Mouse (Mus musculus) ovary, adult 18-20 months (tissue): ENCODE data around the gene Tmem8b.

ENCODE experiments used
- DNase-seq: peaks from one replicate; pipeline ENCODE4 v3.0.0; 2022; ENCODE audit warnings: low spot score, mixed read lengths

Gene Tmem8b

DNA sequence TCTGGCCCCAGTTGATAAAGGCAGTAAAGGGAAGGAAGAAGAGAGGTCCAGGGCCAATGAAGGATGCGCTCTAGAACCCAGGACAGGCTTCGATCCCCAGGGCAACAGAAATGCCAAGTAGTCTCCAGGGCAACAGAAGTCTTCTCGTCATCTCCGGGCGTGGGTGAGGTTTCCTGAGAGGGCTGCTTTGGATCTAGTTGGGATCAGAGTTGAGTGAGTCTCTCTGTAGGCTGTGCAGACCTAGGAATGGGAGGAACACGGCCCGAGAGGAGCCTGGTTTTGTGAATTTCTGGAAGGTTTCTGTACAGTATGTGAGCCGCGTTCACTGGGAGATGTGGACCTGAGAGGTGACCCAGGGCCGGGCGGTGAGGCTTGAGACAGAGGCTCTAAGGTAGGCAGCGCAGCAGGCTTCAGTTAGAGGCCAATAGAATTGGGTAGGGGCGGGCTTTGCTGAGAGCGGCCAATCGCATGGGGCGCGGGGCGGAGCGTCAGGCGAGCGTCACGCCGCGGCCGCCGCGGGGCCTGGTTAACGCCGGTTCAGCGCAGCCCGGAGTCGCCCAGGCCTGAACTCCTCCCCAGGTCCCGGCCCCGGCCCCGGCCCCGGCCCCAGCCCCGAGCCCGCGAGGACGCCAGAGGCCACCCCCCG lies at the start of gene Tmem8b, which contains the start of gene Fam221b:
Gene Tmem8b (plus strand): TSS at position 190 of the 646 bp plus-strand sequence.
Gene Fam221b (minus strand): TSS at position 364 of the 646 bp plus-strand sequence.
- DNase-seq: peak; percentile 81

DNA sequence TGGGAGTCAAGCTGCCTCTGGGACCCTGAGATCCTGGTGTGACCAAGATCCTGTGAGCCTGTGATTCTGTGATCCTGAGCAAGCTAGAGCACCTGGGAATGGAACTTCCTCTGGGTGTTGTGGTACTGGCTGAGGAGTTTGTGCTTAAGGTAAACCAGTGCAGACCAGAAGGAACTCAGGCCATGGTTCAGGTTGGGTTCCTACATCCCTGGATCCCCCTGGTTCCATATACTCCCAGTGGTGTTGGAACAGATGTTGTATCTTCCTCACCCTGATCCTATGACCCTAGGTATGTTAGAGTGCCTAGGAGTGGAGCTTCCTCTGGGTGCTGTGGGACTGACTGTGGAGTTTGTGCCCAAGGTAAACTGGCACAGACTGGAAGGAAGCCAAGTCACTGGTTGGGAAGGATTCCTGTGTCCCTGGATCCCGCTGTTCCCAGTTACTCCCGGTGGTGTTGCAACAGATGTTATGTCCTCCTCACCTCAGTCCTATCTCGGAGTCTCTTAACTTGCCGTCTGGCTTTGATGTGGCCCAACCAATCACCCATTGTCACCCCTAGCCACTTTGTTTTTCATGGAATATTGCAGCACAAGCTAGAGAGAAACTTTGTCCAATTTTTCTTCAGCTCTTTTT lies 48.5 kb upstream of the Tmem8b start:
- DNase-seq: no peak

DNA sequence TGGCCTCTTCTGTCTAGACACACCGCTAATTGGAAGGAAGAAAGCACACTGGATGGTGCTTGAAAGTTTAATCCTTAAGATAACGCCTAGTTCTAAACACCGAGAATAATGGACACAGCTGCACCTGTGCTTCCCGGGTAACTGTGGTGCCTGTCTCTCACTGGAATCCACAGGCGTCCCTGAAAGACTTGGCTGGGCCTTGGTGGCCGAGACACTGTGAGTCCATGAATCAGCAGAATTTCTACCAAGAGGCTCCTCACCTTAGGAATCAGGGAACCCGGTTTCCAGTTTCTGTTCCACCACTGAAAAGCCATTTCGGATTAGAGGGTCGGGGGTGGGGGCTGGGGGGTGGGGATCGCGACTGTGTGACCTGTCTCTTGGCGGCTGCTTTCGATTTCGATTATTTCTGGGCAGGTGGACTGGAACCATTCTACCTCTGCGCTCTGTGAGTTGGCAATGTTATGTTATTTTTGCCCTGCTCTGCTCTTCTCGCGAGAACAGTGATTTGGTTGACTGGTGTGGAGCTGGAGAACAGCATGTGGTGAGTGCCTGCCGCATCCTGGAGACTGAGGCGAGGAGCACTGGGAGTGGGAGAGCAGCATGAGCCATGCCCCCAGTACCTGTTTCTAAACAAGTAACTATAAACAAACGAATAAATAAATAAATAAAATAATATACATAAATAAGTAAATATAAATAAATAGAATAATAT lies 39.5 kb upstream of the Tmem8b start:
- DNase-seq: no peak

DNA sequence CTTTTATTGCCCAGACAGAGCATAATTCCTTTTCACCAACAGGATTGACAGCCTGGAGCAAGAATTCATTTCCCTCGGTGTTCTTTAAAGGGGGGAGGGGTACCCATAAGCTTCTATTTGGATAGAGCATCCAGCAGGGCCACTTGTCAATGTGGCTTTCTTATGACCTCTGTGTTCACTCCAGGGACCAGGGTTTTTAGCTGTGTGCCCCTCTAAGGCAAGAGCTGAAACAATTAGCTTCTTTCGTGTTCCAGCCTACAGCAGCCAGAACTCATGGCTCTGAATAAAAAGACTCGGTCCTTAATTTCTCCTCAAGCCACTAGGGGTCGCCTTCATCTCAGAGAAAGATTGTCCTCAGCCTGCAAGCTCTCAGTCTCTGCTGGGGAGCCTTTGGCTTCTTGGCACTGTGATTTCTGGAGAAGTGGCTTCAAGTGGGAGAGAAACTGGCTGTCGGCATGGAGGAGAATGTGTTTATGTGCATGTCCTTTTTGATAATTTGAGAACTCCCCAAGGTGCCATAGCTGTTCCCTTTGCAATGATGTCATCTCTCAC lies 38.7 kb upstream of the Tmem8b start:
- peak; percentile 64 for DNase-seq

DNA sequence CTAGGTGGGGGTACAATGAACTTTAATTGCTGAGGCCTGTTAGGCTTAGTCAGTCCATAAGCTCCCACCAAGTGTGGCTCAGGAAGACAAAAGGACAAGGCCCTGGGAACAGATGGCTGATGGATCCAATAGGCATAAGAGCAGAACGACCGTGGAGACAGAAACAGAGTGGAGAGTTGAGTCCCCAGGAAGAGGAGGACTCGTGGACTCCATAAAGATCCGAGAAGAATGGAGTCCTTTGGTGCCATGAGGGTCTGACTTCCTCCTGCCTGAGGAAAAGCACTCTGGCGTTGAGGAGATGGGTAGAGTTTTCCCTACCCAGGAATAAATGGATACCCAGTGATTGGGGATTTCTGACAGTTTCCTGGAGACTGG lies 38.1 kb upstream of the Tmem8b start:
- no peak for DNase-seq

DNA sequence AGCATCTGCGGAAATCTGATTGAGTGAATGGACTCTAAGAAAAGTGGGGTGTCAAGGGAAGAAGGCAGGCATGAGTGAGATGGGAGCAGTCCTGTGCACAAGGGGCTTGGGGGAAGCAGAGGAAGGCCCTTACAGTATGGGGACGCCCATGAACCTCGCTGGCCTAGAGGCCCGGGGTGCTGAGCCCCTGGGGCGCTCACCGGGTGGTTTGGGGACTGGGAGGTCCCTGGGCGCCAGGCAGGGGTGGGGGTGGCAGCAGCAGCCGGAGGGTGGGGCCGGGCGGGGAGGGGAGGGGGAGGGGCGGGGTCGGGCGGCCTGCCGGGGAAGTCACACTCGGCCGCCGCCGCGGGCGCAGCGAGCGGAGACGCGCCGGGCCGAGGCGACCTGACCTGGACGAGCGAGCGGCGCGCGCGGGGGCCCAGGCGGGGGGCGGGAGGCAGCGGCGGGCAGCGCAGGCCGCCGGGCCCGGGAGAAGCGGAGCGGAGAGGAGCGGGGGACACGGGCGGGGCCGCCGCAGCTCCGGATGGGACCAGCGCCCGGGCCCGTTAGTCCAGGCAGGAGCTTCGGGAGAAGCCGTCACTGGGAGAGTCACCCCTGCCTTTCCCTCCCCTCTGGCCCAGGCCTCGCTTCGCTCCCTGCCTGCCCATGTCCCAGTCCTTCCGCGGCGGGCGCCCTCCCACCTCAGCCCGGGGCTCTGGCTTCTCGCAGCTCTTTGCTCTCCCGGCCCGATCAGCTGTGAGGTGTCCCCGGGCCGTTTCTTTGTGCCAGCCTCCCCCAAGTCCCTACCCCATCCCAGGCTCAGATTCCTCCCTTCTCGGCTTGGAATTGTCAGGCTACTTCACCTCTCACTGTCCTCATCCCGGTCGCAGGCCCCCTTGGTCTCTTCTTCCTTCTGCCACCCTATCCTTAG lies 37.5 kb upstream of the Tmem8b start, which contains the start of gene Npr2:
Gene Npr2 (plus strand): TSS at position 890 of the 910 bp plus-strand sequence.
- DNase-seq: peak; percentile 48

DNA sequence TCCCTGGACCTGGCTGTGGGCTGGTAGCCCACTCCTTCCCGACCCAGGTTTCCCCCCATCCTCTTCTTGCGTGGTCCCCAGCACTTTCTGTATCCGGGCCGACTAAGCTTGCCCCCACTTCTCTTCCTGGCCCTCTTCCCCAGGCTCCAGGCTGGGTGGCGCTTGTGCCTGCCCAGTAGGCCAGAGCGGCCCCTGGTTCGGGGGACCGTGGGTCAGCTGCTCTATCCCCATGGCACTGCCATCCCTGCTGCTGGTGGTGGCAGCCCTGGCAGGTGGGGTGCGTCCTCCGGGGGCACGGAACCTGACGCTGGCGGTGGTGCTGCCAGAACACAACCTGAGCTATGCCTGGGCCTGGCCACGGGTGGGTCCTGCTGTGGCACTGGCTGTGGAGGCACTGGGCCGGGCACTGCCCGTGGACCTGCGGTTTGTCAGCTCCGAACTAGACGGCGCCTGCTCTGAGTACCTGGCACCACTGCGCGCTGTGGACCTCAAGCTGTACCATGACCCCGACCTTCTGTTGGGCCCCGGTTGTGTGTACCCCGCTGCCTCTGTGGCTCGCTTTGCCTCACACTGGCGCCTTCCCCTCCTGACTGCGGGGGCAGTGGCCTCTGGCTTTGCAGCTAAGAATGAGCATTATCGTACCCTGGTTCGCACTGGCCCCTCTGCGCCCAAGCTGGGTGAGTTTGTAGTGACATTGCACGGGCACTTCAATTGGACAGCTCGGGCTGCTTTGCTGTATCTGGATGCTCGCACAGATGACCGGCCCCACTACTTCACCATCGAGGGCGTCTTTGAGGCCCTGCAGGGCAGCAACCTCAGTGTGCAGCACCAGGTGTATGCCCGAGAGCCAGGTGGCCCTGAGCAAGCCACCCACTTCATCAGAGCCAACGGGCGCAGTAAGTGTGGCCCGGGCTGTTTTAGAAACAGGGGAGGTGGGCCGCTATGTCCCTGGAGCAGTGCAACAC lies 36.5 kb upstream of the Tmem8b start:
- DNase-seq: no peak

DNA sequence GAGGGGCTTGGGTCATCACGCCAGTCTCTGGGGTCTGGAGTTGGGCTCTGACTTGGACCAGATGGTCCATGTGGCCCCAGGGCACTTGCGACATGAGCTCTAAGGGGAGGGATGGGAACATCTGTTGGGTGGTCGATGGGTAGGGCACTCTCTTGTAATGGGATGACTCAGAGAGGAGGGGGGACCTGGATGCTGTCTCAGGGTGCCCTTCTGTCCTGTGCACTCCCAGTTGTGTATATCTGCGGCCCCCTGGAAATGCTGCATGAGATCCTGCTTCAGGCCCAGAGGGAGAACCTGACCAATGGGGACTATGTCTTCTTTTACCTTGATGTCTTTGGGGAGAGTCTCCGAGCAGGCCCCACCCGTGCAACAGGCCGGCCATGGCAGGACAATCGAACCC lies 35.5 kb upstream of the Tmem8b start:
- no peak for DNase-seq

DNA sequence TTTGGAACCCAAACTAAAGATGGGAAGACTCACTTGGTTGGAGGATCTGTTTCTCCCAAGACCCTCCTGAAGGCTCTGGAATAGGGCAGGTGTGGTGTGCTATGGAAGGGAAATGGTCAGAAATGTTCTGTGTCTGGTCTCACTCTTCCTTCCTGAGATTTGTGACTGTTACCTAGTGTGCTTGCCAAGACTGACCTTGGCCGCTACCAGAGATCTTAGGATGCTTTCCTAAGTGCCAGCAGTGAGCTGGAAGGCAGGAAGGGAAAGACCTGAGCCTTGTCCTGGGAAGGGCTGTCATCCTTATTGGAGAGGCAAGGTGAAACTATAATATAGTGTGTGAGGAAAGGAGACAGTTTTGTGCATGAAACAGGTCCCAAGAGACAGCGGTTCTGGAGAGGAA lies 35.0 kb upstream of the Tmem8b start:
- no peak for DNase-seq

DNA sequence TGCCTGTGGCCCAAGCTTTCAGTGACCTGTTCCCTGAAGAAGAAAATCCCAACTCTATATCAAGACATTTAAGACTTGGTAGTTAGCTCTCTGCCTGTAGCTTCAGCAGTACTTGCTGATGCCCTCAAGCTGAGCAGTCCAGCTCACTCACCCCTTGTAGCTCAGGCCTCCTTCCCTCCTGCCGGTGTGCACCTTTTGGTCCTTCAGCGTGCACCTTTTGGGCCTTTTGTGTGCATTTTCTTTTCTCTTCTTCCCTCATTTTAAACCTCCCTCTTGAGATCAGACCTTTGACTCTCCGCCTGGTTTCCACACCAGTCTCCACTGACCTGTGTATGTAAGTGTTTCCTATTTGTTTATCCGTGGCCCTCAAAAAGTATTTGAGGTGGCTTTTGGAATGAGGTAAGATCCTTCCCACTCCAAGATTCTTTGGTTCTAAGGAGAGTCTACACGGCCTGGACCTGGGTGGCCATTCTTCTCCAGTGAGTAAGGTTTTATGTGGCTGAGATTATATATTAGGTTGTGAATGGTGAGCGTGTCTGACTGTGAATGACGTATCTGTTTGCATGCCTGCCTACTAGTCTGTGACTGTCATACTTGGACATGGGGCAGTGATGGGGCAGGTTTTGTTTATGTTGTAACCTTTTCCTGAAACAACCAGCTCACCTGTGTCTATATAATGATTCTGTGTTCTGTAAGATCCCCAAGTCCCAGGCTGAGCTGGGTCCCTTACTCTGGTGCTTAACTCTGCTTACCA lies 34.0 kb upstream of the Tmem8b start:
- DNase-seq: no peak

DNA sequence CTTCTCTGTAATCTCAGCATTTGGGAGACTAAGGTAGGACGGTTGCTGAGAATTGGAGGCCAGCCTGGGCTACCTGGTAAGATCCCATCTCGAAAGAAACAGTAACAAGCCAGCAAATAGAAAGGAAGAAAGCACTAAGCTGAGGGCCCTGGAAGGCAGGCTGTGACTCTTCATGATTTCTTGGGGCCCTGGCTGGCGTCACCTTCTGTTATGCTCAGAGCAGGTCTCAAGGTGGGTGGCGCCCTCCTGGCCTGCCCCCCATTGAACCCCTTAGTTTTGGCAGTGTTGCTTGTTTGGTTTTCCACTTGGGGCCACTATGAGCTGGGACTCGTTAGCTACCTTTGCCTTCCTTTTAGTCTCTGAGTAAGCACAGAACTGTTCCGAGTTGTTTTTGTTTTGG lies 32.0 kb upstream of the Tmem8b start:
- DNase-seq: no peak

DNA sequence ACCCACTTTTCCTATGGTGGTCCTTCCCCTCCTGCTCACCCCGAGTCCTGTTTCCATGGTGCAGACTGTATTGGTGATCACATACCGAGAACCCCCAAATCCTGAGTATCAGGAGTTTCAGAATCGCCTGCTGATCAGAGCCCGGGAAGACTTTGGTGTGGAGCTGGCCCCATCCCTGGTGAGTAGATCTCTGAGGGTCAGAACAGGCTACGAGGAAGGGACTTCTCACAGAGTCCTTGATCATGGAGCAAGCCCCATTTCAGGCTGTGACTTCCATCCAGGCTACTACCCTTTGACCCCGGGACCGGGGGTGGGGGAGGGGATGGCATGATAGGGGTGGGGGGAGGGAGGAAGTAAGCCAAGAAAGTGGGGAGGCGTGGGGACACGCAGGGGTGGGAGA lies 28.7 kb upstream of the Tmem8b start:
- DNase-seq: peak; percentile 1

DNA sequence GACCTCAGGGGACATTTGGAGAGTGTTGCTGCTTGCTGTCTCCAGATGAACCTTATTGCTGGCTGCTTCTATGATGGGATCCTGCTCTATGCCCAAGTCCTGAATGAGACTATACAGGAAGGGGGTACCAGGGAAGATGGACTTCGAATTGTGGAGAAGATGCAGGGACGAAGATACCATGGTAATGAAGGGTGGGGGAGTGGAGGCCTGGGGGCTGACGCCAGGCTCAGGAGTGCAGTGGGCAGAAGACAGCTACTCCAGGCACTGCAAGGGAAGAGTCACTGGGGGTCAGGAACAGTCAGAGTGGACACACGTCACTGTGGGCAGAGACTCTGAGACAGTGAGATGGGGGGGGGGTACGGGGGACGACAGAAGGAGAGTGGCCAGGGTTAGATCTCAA lies 28.3 kb upstream of the Tmem8b start:
- DNase-seq: no peak

DNA sequence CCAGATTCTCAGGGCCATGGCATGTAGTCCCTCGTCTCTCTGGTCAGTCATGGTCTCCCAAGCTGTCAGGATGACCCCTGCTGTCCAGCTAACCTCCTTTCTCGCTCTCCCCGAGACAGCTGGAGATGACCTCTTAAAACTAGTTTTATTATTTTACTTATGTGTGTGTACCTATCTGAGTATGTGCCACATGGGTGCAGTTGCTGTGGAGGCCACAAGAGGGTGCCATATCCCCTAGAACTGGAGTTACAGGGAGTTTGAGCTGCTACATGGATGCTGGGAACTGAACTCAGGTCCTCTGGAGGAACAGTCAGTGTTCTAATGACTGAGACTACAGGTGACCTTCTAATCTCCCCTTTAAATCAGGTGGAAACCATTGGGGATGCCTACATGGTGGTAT lies 19.0 kb upstream of the Tmem8b start:
- no peak for DNase-seq

DNA sequence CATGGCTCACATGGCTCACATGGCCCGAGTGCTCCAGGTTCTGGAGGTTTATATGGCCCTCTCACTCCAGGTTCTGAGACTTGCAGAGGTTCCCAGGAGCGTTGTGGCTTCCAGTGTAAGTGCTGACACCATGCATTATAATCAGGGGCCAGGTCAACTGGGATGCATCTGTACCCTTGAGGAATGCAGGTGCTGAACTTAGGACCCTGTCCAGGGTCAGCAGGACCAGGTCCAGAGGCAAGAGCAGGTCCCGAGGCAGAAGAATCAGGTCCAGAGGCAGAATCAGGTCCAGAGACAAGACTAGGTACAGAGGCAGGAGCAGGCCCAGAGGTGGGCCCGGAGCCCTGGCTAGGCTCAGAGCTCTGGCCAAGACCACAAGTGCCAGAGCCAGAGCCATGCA lies 16.0 kb upstream of the Tmem8b start:
- no peak for DNase-seq

DNA sequence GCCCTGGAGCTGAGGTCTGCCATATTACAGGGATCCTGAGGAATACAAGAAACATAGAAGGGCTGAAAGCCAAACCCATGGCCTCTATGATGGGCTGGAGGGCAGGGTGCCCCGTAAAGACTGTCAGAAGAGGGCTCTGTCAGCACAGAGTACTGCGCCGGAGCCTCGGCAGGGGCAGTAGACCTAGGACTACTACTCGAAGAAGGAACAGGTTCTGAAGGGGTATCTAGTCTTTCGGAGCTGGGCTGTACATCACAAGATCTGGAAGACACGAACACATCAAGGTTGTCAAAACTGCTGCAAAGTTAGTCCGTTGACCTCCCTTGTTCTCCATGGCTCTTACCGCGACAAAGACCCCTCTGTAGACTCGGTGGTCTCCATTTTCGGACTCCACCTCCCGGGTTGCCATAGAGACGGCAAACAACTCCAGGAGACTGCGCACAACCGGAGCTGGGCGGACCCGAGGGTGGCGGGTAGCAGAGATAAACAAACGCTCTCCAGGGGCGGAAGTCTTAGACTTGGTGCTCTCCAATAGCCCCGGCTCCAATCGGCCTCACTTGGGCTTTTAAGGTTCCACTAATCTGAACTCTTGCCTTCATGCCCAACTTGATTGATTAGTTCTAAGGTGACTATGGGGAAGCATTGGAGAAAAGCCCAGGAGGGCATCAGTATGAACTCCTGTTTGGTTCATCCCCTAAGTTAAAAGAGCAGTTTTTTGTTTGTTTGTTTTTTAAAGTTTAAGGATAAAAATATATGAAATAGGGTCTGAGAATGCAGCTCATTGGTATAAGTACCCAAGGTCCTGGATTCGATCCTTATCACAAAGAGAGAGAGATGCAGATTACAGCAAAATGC lies 15.4 kb upstream of the Tmem8b start, which contains the start of gene Spag8:
Gene Spag8 (minus strand): TSS at position 434 of the 855 bp plus-strand sequence.
- DNase-seq: no peak

DNA sequence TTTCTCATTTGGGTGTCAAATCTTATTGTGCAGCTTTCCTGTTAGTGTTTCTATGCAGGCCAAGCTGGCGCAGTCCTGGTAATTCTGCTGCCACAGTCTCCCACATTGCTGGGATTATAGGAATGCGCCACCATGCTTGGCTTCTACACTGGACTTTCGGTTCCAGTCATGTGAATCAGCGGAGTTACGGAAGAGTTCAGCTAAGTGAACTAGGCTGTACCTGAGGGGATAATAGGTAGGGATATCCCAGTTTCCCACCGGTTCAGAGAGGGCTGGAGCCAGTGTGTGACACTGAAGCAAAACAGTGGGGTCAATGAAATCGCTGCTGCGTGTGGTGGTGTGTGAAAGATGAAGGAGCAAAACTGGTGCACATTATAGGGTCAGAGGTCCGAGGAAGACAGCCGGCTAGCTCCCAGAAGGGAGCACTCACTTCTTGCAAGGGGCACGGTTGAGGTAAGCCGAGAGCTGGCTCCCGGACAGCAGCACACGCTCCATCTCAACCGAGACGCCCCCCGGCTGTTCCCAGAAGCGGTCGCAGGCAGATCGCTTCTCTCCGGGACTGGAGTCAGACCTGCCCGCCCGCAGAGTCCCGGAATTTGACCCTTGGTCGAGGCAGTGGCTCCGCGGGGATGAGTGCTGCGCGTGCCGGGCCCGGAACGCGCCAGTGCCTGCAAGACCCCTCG lies 13.0 kb upstream of the Tmem8b start:
- no peak for DNase-seq
